Mouse (Mus musculus) left cerebral cortex, postnatal 25 days (tissue): ENCODE measurements around the gene D630045J12Rik. TPM values are rescaled to one million over a fixed set of nuclear protein-coding genes. Genes with fewer than 3 reads are reported as not detected.
A peak's percentile ranks its signal among the peaks of the same experiment; 100 is the strongest.

Experiments used
- DNase-seq, 2 experiments: peaks; one replicate each; pipeline ENCODE4 v3.0.0; 2022; ENCODE audit warnings: low spot score in 2 of 2, mixed read lengths in 1 of 2
- intact Hi-C: fragments of 180-260 bp; cut with DNase I; formaldehyde crosslinking; loops from one replicate; pipeline ENCODE4 v1.15.1; 2025
- total RNA-seq, 2 experiments: library from RNA; stranded (reverse); gene quantifications; 2 replicates each; pipeline ENCODE4 v1.2.3; 2021

The D630045J12Rik gene
- total RNA-seq, 2 experiments from 2014 or later = 41.4 to 48.7 TPM

GRCm38 (mm10) chr6:38199599-38199998, 54.2 kb downstream of the D630045J12Rik start:
- DNase-seq = no peak
- intact Hi-C loops = no loop called here

- intact Hi-C loops = no loop called here
- no peak for DNase-seq
These were observed 55.1 kb downstream of the D630045J12Rik start for GRCm38 (mm10) chr6:38198727-38199126.

GRCm38 (mm10) chr6:38196266-38197189, 57.3 kb downstream of the D630045J12Rik start:
- intact Hi-C loops = loop anchor here (2.0 kb wide), 1 partner anchor 58 kb away; the partner anchor contains the start of gene D630045J12Rik
- DNase-seq = peak; percentile 45 to 91

GRCm38 (mm10) chr6:38195306-38195705, 58.5 kb downstream of the D630045J12Rik start:
- DNase-seq = no peak
- intact Hi-C loops = no loop called here

- DNase-seq = no peak
- intact Hi-C loops = loop anchor here (5.0 kb wide), 1 partner anchor 103 kb away; the partner anchor contains the start of gene Zc3hav1l
These were observed 59.8 kb downstream of the D630045J12Rik start for GRCm38 (mm10) chr6:38194046-38194445.

- intact Hi-C loops = loop anchor here (5.0 kb wide), 1 partner anchor 104 kb away; the partner anchor contains the start of gene Zc3hav1l
- no peak for DNase-seq
These were observed 60.9 kb downstream of the D630045J12Rik start for GRCm38 (mm10) chr6:38192952-38193351.

- no peak for DNase-seq
- intact Hi-C loops = no loop called here
These were observed 67.4 kb downstream of the D630045J12Rik start for GRCm38 (mm10) chr6:38186312-38186950.

- no peak for DNase-seq
- intact Hi-C loops = no loop called here
These were observed 69.0 kb downstream of the D630045J12Rik start for GRCm38 (mm10) chr6:38184791-38185190.

- no peak for DNase-seq
- intact Hi-C loops = no loop called here
These were observed 72.0 kb downstream of the D630045J12Rik start for GRCm38 (mm10) chr6:38181756-38182318.

GRCm38 (mm10) chr6:38180669-38181068, 73.1 kb downstream of the D630045J12Rik start:
- intact Hi-C loops = no loop called here
- no peak for DNase-seq

- intact Hi-C loops = no loop called here
- no peak for DNase-seq
These were observed 88.4 kb downstream of the D630045J12Rik start for GRCm38 (mm10) chr6:38165385-38165784.

GRCm38 (mm10) chr6:38164705-38165104, 89.1 kb downstream of the D630045J12Rik start:
- peak; percentile 27 to 56 for DNase-seq
- intact Hi-C loops = loop anchor here (5.0 kb wide), 1 partner anchor 88 kb away; the partner anchor contains the start of gene D630045J12Rik

GRCm38 (mm10) chr6:38162825-38163504, 90.8 kb downstream of the D630045J12Rik start:
- intact Hi-C loops = loop anchor here (5.0 kb wide), 1 partner anchor 89 kb away; the partner anchor contains the start of gene D630045J12Rik
- no peak for DNase-seq

GRCm38 (mm10) chr6:38160556-38160955, 93.3 kb downstream of the D630045J12Rik start:
- intact Hi-C loops = loop anchor here (1.0 to 5.0 kb wide), 2 partner anchors 92 to 166 kb away; partner anchors contain the start of gene D630045J12Rik
- DNase-seq = no peak

- intact Hi-C loops = loop anchor here (1.0 to 5.0 kb wide), 2 partner anchors 92 to 166 kb away; partner anchors contain the start of gene D630045J12Rik
- DNase-seq = peak; percentile 85 to 87
These were observed 93.7 kb downstream of the D630045J12Rik start for GRCm38 (mm10) chr6:38160102-38160501.

GRCm38 (mm10) chr6:38159576-38159975, 94.2 kb downstream of the D630045J12Rik start:
- intact Hi-C loops = loop anchor here (5.0 kb wide), 1 partner anchor 152 kb away; no protein-coding TSS in a partner anchor
- DNase-seq = no peak

- intact Hi-C loops = loop anchor here (5.0 kb wide), 1 partner anchor 151 kb away; no protein-coding TSS in a partner anchor
- DNase-seq = no peak
These were observed 95.9 kb downstream of the D630045J12Rik start for GRCm38 (mm10) chr6:38157925-38158324.

GRCm38 (mm10) chr6:38156204-38156603, 97.6 kb downstream of the D630045J12Rik start:
- DNase-seq = no peak
- intact Hi-C loops = loop anchor here (5.0 kb wide), 1 partner anchor 149 kb away; no protein-coding TSS in a partner anchor

GRCm38 (mm10) chr6:38152305-38152704, 101.5 kb downstream of the D630045J12Rik start:
- DNase-seq = no peak
- intact Hi-C loops = no loop called here
